Mouse (Mus musculus): ENCODE data around the gene Fam20b. TPM values are rescaled to one million over a fixed set of nuclear protein-coding genes. Genes with fewer than 3 reads are reported as not detected.

The Fam20b gene
- polyA plus RNA-seq, 1 experiment, result 48.8 TPM

- no peak for TF ChIP-seq POLR2A (IDR thresholded peaks at IDR 0.05; ENCODE audit: borderline replicate concordance, insufficient read depth, low read length)
- TF ChIP-seq CTCF (IDR thresholded peaks at IDR 0.05; ENCODE audit: borderline replicate concordance, insufficient read depth, low read depth, low read length), result no peak
- peak in 1 of 2 experiments; percentile 23 for DNase-seq
- Histone ChIP-seq H3K27me3 (ENCODE audit: control insufficient read depth, insufficient read depth, low read length) (no peaks in the 10 kb centered on the region), H3K4me1 (ENCODE audit: control insufficient read depth, insufficient read depth, low read length) (peaks cover 11% of the 10 kb centered on the region; the same call in 1 of the 2 replicates), H3K27ac (ENCODE audit: insufficient read depth, low read length) (no peak overlapping the region), H3K4me3 (replicated peaks; ENCODE audit: insufficient read depth, low read depth, low read length) (no peak overlapping the region)
- 38% methylated on average over 10 of the region's 10 CpGs for WGBS
Observed at GRCm38 (mm10) chr1:156705696-156706285, 13.1 kb downstream of the Fam20b start.

- TF ChIP-seq CTCF (IDR thresholded peaks at IDR 0.05; ENCODE audit: borderline replicate concordance, insufficient read depth, low read depth, low read length), result no peak
- no peak for TF ChIP-seq POLR2A (IDR thresholded peaks at IDR 0.05; ENCODE audit: borderline replicate concordance, insufficient read depth, low read length)
Observed at GRCm38 (mm10) chr1:156703444-156703843, 15.4 kb downstream of the Fam20b start.

GRCm38 (mm10) chr1:156702151-156702550 is 16.7 kb downstream of the Fam20b start:
- 88% methylated on average over 7 of the region's 7 CpGs for WGBS
- Histone ChIP-seq H3K27ac (ENCODE audit: insufficient read depth, low read length) (no peak overlapping the region), H3K4me1 (ENCODE audit: control insufficient read depth, insufficient read depth, low read length) (peaks cover 7% of the 10 kb centered on the region; the same call in 1 of the 2 replicates), H3K27me3 (ENCODE audit: control insufficient read depth, insufficient read depth, low read length) (no peaks in the 10 kb centered on the region), H3K4me3 (replicated peaks; ENCODE audit: insufficient read depth, low read depth, low read length) (no peak overlapping the region)
- TF ChIP-seq POLR2A (IDR thresholded peaks at IDR 0.05; ENCODE audit: borderline replicate concordance, insufficient read depth, low read length) (no peak), CTCF (IDR thresholded peaks at IDR 0.05; ENCODE audit: borderline replicate concordance, insufficient read depth, low read depth, low read length) (no peak)
- no peak for DNase-seq

More at GRCm38 (mm10) chr1:156703444-156703843, 15.4 kb downstream of the Fam20b start:
- no peak overlapping the region for H3K27ac ChIP-seq (ENCODE audit: insufficient read depth, low read length)
- H3K4me1 ChIP-seq (ENCODE audit: control insufficient read depth, insufficient read depth, low read length), result peaks cover 7% of the 10 kb centered on the region; the same call in 1 of the 2 replicates
- no peaks in the 10 kb centered on the region for H3K27me3 ChIP-seq (ENCODE audit: control insufficient read depth, insufficient read depth, low read length)
- WGBS, result 92% methylated on average over 4 of the region's 4 CpGs
- H3K4me3 ChIP-seq (replicated peaks; ENCODE audit: insufficient read depth, low read depth, low read length), result no peak overlapping the region
- DNase-seq, result no peak

- no peak overlapping the region for H3K27ac ChIP-seq (ENCODE audit: insufficient read depth, low read length)
- H3K4me3 ChIP-seq (replicated peaks; ENCODE audit: insufficient read depth, low read depth, low read length), result no peak overlapping the region
- no peaks in the 10 kb centered on the region for H3K27me3 ChIP-seq (ENCODE audit: control insufficient read depth, insufficient read depth, low read length)
- DNase-seq, result peak in 1 of 2 experiments; percentile 28
- 46% methylated on average over 7 of the region's 7 CpGs for WGBS
- TF ChIP-seq POLR2A (IDR thresholded peaks at IDR 0.05; ENCODE audit: borderline replicate concordance, insufficient read depth, low read length) (no peak), CTCF (IDR thresholded peaks at IDR 0.05; ENCODE audit: borderline replicate concordance, insufficient read depth, low read depth, low read length) (no peak)
- H3K4me1 ChIP-seq (ENCODE audit: control insufficient read depth, insufficient read depth, low read length), result no peaks in the 10 kb centered on the region
Observed at GRCm38 (mm10) chr1:156686025-156686661, 32.7 kb downstream of the Fam20b start.

GRCm38 (mm10) chr1:156679599-156679998 is 39.3 kb downstream of the Fam20b start:
- WGBS, result 84% methylated on average over 9 of the region's 9 CpGs
- no peak for DNase-seq
- no peak overlapping the region for H3K4me3 ChIP-seq (replicated peaks; ENCODE audit: insufficient read depth, low read depth, low read length)
- H3K27me3 ChIP-seq (ENCODE audit: control insufficient read depth, insufficient read depth, low read length), result no peaks in the 10 kb centered on the region
- no peak for TF ChIP-seq CTCF (IDR thresholded peaks at IDR 0.05; ENCODE audit: borderline replicate concordance, insufficient read depth, low read depth, low read length)
- TF ChIP-seq POLR2A (IDR thresholded peaks at IDR 0.05; ENCODE audit: borderline replicate concordance, insufficient read depth, low read length), result no peak
- H3K27ac ChIP-seq (ENCODE audit: insufficient read depth, low read length), result no peak overlapping the region
- no peaks in the 10 kb centered on the region for H3K4me1 ChIP-seq (ENCODE audit: control insufficient read depth, insufficient read depth, low read length)

- no peaks in the 10 kb centered on the region for H3K27me3 ChIP-seq (ENCODE audit: control insufficient read depth, insufficient read depth, low read length)
- no peaks in the 10 kb centered on the region for H3K4me1 ChIP-seq (ENCODE audit: control insufficient read depth, insufficient read depth, low read length)
- H3K4me3 ChIP-seq (replicated peaks; ENCODE audit: insufficient read depth, low read depth, low read length), result no peak overlapping the region
- 98% methylated on average over 3 of the region's 3 CpGs for WGBS
- DNase-seq, result no peak
- TF ChIP-seq CTCF (IDR thresholded peaks at IDR 0.05; ENCODE audit: borderline replicate concordance, insufficient read depth, low read depth, low read length) (no peak), POLR2A (IDR thresholded peaks at IDR 0.05; ENCODE audit: borderline replicate concordance, insufficient read depth, low read length) (no peak)
- H3K27ac ChIP-seq (ENCODE audit: insufficient read depth, low read length), result no peak overlapping the region
Observed at GRCm38 (mm10) chr1:156677230-156677629, 41.7 kb downstream of the Fam20b start.

GRCm38 (mm10) chr1:156676596-156676995 is 42.3 kb downstream of the Fam20b start:
- Histone ChIP-seq H3K4me1 (ENCODE audit: control insufficient read depth, insufficient read depth, low read length) (no peaks in the 10 kb centered on the region), H3K27ac (ENCODE audit: insufficient read depth, low read length) (no peak overlapping the region), H3K4me3 (replicated peaks; ENCODE audit: insufficient read depth, low read depth, low read length) (no peak overlapping the region), H3K27me3 (ENCODE audit: control insufficient read depth, insufficient read depth, low read length) (no peaks in the 10 kb centered on the region)
- peak; percentile 44 to 58 for DNase-seq
- 39% methylated on average over 5 of the region's 5 CpGs for WGBS
- TF ChIP-seq CTCF (IDR thresholded peaks at IDR 0.05; ENCODE audit: borderline replicate concordance, insufficient read depth, low read depth, low read length) (no peak), POLR2A (IDR thresholded peaks at IDR 0.05; ENCODE audit: borderline replicate concordance, insufficient read depth, low read length) (no peak)

GRCm38 (mm10) chr1:156676171-156676570 is 42.7 kb downstream of the Fam20b start:
- no peak overlapping the region for H3K27ac ChIP-seq (ENCODE audit: insufficient read depth, low read length)
- TF ChIP-seq POLR2A (IDR thresholded peaks at IDR 0.05; ENCODE audit: borderline replicate concordance, insufficient read depth, low read length) (no peak), CTCF (IDR thresholded peaks at IDR 0.05; ENCODE audit: borderline replicate concordance, insufficient read depth, low read depth, low read length) (peak; percentile 78)
- H3K4me1 ChIP-seq (ENCODE audit: control insufficient read depth, insufficient read depth, low read length), result no peaks in the 10 kb centered on the region
- 46% methylated on average over 12 of the region's 12 CpGs for WGBS
- DNase-seq, result peak; percentile 48 to 69
- H3K27me3 ChIP-seq (ENCODE audit: control insufficient read depth, insufficient read depth, low read length), result no peaks in the 10 kb centered on the region
- no peak overlapping the region for H3K4me3 ChIP-seq (replicated peaks; ENCODE audit: insufficient read depth, low read depth, low read length)

Data from cerebellum, adult 2 months (tissue).